Comparison of ENCODE assay signal across 8 mouse cellular contexts in the genomic region with DNA sequence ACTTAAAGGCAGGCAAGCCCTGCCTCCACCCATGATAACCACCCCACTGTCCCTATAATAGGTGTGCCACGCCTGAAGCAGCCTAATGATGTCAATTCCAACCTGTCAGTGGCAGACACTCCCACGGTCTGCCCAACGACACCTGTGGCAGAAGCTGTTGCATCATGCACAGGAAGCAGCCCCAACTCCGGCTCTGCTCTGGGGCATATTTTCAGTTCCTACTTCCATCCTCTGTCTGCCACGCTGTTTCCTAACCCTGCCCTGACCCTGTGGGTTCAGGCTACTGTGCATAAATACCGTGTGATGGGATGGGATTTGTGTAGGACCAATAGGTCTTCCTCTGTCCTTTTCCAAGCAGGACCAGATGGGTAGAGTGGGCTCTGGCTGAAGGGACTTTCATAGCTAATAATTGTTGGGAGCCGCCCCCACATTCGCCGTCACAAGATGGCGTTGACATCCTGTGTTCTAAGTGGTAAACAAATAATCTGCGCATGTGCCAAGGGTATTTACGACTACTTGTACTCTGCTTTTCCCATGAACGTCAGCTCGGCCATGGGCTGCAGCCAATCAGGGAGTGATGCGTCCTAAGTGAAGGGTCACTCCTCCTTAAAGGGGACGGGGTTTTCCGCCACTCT. TPM values are rescaled to one million over a fixed set of nuclear protein-coding genes. Genes with fewer than 3 reads are reported as not detected.
DNase-seq lines count a peak whose midpoint lies in the region; ATAC-seq and TF ChIP-seq lines count a peak whose summit lies in the region.
"Not testable (repeated sequence)": the region's sequence is repeated elsewhere in the genome, so short reads cannot be mapped to it uniquely, and the experiment has no call there.

No protein-coding gene starts in this region.

- peak; percentile 58 for ATAC-seq in hindbrain, embryonic 16.5 days
- ATAC-seq in lung, embryonic 15.5 days (ENCODE audit: borderline replicate concordance, extremely low read depth, low FRiP score, low TSS enrichment) = peak; percentile 32; the same call in 1 of the 2 replicates

- TF ChIP-seq EP300 in MEL (IDR thresholded peaks at IDR 0.05; ENCODE audit: low read depth in 1 of 2, low read length in 2 of 2) = peak in 1 of 2 experiments; percentile 4; a peak in 1 of 4 replicates

- not testable (repeated sequence) for H3K9me3 ChIP-seq in MEL (replicated peaks; ENCODE audit: insufficient read depth, low read length); hindbrain, embryonic 16.5 days (ENCODE audit: control insufficient read depth, low read length); lung, embryonic 15.5 days

- H3K4me3 ChIP-seq in MEL (ENCODE audit: control insufficient read depth in 1 of 2, insufficient read depth in 1 of 2, low read depth in 2 of 2, low read length in 2 of 2); testis, adult 2 months (ENCODE audit: control insufficient read depth, low read depth, low read length): not testable (repeated sequence)
- peak overlapping the region; percentile 80 for H3K4me3 ChIP-seq in cortical plate, adult 2 months (ENCODE audit: insufficient read depth, low read length)
- H3K4me3 ChIP-seq in hindbrain, embryonic 16.5 days (ENCODE audit: low read length) = peak overlapping the region; percentile 41
- peak overlapping the region; percentile 37 for H3K4me3 ChIP-seq in lung, embryonic 15.5 days

- peaks cover 0 to 12% of the 10 kb centered on the region in 2 experiments; a peak in 2 of 4 replicates for H3K36me3 ChIP-seq in MEL (ENCODE audit: control insufficient read depth in 1 of 2, insufficient read depth in 2 of 2, low read length in 2 of 2)
- H3K36me3 ChIP-seq in hindbrain, embryonic 16.5 days (ENCODE audit: control insufficient read depth, insufficient read depth, low read length); lung, embryonic 15.5 days; testis, adult 2 months (ENCODE audit: control insufficient read depth, insufficient read depth, low read length): not testable (repeated sequence)

- not testable (repeated sequence) for H3K27ac ChIP-seq in MEL (ENCODE audit: control insufficient read depth, low read depth, low read length)
- H3K27ac ChIP-seq in cortical plate, adult 2 months (ENCODE audit: insufficient read depth, low read length) = peak overlapping the region; percentile 5
- H3K27ac ChIP-seq in hindbrain, embryonic 16.5 days (ENCODE audit: low read depth, low read length) = peak overlapping the region; percentile 59; the same call in 1 of the 2 replicates
- 0 out of 2 replicates have a peak overlapping the region, but pooled peaks have one; percentile 12 for H3K27ac ChIP-seq in lung, embryonic 15.5 days
- peak overlapping the region; percentile 57; the same call in 1 of the 2 replicates for H3K27ac ChIP-seq in testis, adult 2 months (ENCODE audit: control insufficient read depth, insufficient read depth, low read depth, low read length)

- H3K9ac ChIP-seq in MEL (ENCODE audit: control insufficient read depth, low read depth, low read length, poor library complexity, severe bottlenecking) = peak overlapping the region; percentile 20; the same call in 1 of the 2 replicates
- H3K9ac ChIP-seq in hindbrain, embryonic 16.5 days (ENCODE audit: low read depth, low read length) = peak overlapping the region; percentile 42
- 0 out of 2 replicates have a peak overlapping the region, but pooled peaks have one; percentile 5 for H3K9ac ChIP-seq in lung, embryonic 15.5 days

- peak; percentile 44 for DNase-seq in MEL (ENCODE audit: low read depth, low spot score)
- peak; percentile 27 for DNase-seq in gastrocnemius, postnatal 14 days
- DNase-seq in layer of hippocampus, adult 8-10 months (ENCODE audit: low spot score in 2 of 2) = peak; percentile 56 to 75
- peak; percentile 67 to 86 for DNase-seq in natural killer cell, adult 2 months (ENCODE audit: low spot score in 2 of 2)

- not testable (repeated sequence) for H3K79me2 ChIP-seq in MEL (ENCODE audit: control insufficient read depth, insufficient read depth, low read length, poor library complexity)

- not testable (repeated sequence) for TF ChIP-seq RAD21 in MEL (IDR thresholded peaks at IDR 0.05; ENCODE audit: low read depth, low read length)

- H3K4me2 ChIP-seq in hindbrain, embryonic 16.5 days (ENCODE audit: low read length) = peak overlapping the region; percentile 58
- H3K4me2 ChIP-seq in lung, embryonic 15.5 days = peak overlapping the region; percentile 45

- WGBS in hindbrain, embryonic 16.5 days = 64% methylated on average over 14 of the region's 17 CpGs
- WGBS in lung, embryonic 15.5 days = 62% methylated on average over 16 of the region's 17 CpGs

- peaks cover 7 to 16% of the 10 kb centered on the region in 2 experiments; a peak in 3 of 4 replicates for H3K4me1 ChIP-seq in MEL (ENCODE audit: control insufficient read depth in 1 of 2, insufficient read depth in 2 of 2, low read length in 2 of 2)
- not testable (repeated sequence) for H3K4me1 ChIP-seq in cortical plate, adult 2 months (ENCODE audit: control insufficient read depth, insufficient read depth, low read length); hindbrain, embryonic 16.5 days (ENCODE audit: control insufficient read depth, insufficient read depth, low read depth, low read length); lung, embryonic 15.5 days; testis, adult 2 months (ENCODE audit: control insufficient read depth, insufficient read depth, low read length)

- not testable (repeated sequence) for H3K27me3 ChIP-seq in MEL (ENCODE audit: control insufficient read depth in 1 of 2, insufficient read depth in 2 of 2, low read length in 2 of 2); hindbrain, embryonic 16.5 days (replicated peaks; ENCODE audit: control insufficient read depth, insufficient read depth, low read length); lung, embryonic 15.5 days; testis, adult 2 months (ENCODE audit: control insufficient read depth, insufficient read depth, low read length)

- not testable (repeated sequence) for TF ChIP-seq POLR2A in MEL (IDR thresholded peaks at IDR 0.05; ENCODE audit: control insufficient read depth in 1 of 2, insufficient read depth in 1 of 2, low read depth in 1 of 2, low read length in 2 of 2, poor library complexity in 1 of 2); testis, adult 2 months (IDR thresholded peaks at IDR 0.05; ENCODE audit: control insufficient read depth, low read depth, low read length)
- TF ChIP-seq POLR2A in cortical plate, adult 2 months (IDR thresholded peaks at IDR 0.05; ENCODE audit: extremely low read depth, insufficient read depth, low read length) = peak; percentile 28; the same call in 1 of the 2 replicates

- TF ChIP-seq CTCF in MEL (IDR thresholded peaks at IDR 0.05 in 2 of 3, conservative IDR thresholded peaks at IDR 0.05 in 1 of 3; ENCODE audit: control insufficient read depth in 1 of 3, insufficient read depth in 1 of 3, low read depth in 2 of 3, low read length in 3 of 3, poor library complexity in 1 of 3, severe bottlenecking in 1 of 3); cortical plate, adult 2 months (IDR thresholded peaks at IDR 0.05; ENCODE audit: extremely low read depth, insufficient read depth, low read length); testis, adult 2 months (IDR thresholded peaks at IDR 0.05; ENCODE audit: control insufficient read depth, insufficient read depth, insufficient replicate concordance, low read depth, low read length): not testable (repeated sequence)

- intact Hi-C loops in gastrocnemius, postnatal 14 days (cut with DNase I; ENCODE audit: low total_unique reads) = loop anchor here (5.0 kb wide), 1 partner anchor 67 kb away; no protein-coding TSS in a partner anchor

TF ChIP-seq in MEL, 35 proteins besides CTCF, POLR2A, EP300 and RAD21:
- TF ChIP-seq TCF12 (IDR thresholded peaks at IDR 0.05; ENCODE audit: low read depth, low read length) (peak; percentile 9; the same call in 1 of the 2 replicates), ELF1 (IDR thresholded peaks at IDR 0.05; ENCODE audit: low read depth, low read length) (0 out of 2 replicates have a peak, but pooled peaks have one; percentile 6), SIN3A (IDR thresholded peaks at IDR 0.05; ENCODE audit: low read length) (peak; percentile 27; the same call in 1 of the 2 replicates), ETS1 (IDR thresholded peaks at IDR 0.05; ENCODE audit: low read depth, low read length) (peak; percentile 78), MXI1 (IDR thresholded peaks at IDR 0.05; ENCODE audit: low read depth, low read length) (peak; percentile 40; the same call in 1 of the 2 replicates)

RNA-seq across cellular contexts. Expression of gene Bmf, which starts 5.0 kb away (rescaled TPM):
- total RNA-seq in MEL (2012; rRNA removed) = 0.39 TPM in 2 replicates
- polyA plus RNA-seq in MEL (2012; ENCODE audit: insufficient read depth in 1 of 2, insufficient read length in 2 of 2, low read depth in 1 of 2, low replicate concordance in 2 of 2, missing spikeins in 1 of 2) = under 1 TPM in 1 of 2 experiments, not detected in 1; 0.50 TPM
- polyA plus RNA-seq in cortical plate, adult 2 months (2012; rRNA removed) = 3.4 and 3.6 TPM in 2 replicates
- 10 to 100 TPM; 12.8 to 16.4 TPM for total RNA-seq in gastrocnemius, postnatal 14 days (2021)
- 1.6 and 1.9 TPM in 2 replicates for polyA plus RNA-seq in hindbrain, embryonic 16.5 days (2015; fragmentation: Nextera tagmentation; extraction: Ambion mirVana)
- total RNA-seq in layer of hippocampus, adult 8-10 months (2022) = 1 to 10 TPM; 2.0 to 8.6 (median 4.1) TPM
- 5.5 and 8.5 TPM in 2 replicates for polyA plus RNA-seq in lung, embryonic 15.5 days (2015; fragmentation: Nextera tagmentation; extraction: Ambion mirVana)
- polyA plus RNA-seq in testis, adult 2 months (2012; rRNA removed) = 0.84 and 0.88 TPM in 2 replicates

RNA-seq across cellular contexts. Expression of gene Bub1b, which starts 43.5 kb away (rescaled TPM):
- total RNA-seq in MEL (2012; rRNA removed) = 87.5 and 118 TPM in 2 replicates
- polyA plus RNA-seq in MEL (2012; ENCODE audit: insufficient read depth in 1 of 2, insufficient read length in 2 of 2, low read depth in 1 of 2, low replicate concordance in 2 of 2, missing spikeins in 1 of 2) = 100 to 1,000 TPM in 1 of 2 experiments, not detected in 1; 120 TPM
- 1.9 and 2.8 TPM in 2 replicates for polyA plus RNA-seq in cortical plate, adult 2 months (2012; rRNA removed)
- 1 to 10 TPM; 5.7 to 5.8 TPM for total RNA-seq in gastrocnemius, postnatal 14 days (2021)
- polyA plus RNA-seq in hindbrain, embryonic 16.5 days (2015; fragmentation: Nextera tagmentation; extraction: Ambion mirVana) = 13.8 and 16.9 TPM in 2 replicates
- 1 to 10 TPM; 2.1 to 3.3 (median 2.3) TPM for total RNA-seq in layer of hippocampus, adult 8-10 months (2022)
- polyA plus RNA-seq in lung, embryonic 15.5 days (2015; fragmentation: Nextera tagmentation; extraction: Ambion mirVana) = 114 and 115 TPM in 2 replicates
- polyA plus RNA-seq in testis, adult 2 months (2012; rRNA removed) = 18.4 and 20.0 TPM in 2 replicates
